Mouse (Mus musculus) retina, adult 2 months (tissue): ENCODE results near the gene Whrn.
A peak's percentile ranks its signal among the peaks of the same experiment; 100 is the strongest.

ENCODE experiments used
- DNase-seq: peaks from one replicate; pipeline ENCODE4 v3.0.0-alpha.2; 2012; ENCODE audit warnings: low read depth, low spot score

Whrn gene

GRCm38 (mm10) chr4:63382676-63383369, 113.0 kb downstream of the Whrn start:
- DNase-seq: no peak

GRCm38 (mm10) chr4:63377483-63377882, 118.3 kb downstream of the Whrn start:
- no peak for DNase-seq

- no peak for DNase-seq
Observed at GRCm38 (mm10) chr4:63375367-63375766, 120.4 kb downstream of the Whrn start.

GRCm38 (mm10) chr4:63374331-63374730, 121.5 kb downstream of the Whrn start:
- no peak for DNase-seq

GRCm38 (mm10) chr4:63373404-63373803, 122.4 kb downstream of the Whrn start:
- no peak for DNase-seq

- no peak for DNase-seq
Observed at GRCm38 (mm10) chr4:63371890-63372289, 123.9 kb downstream of the Whrn start.

- no peak for DNase-seq
Observed at GRCm38 (mm10) chr4:63370897-63371296, 124.9 kb downstream of the Whrn start.

- peak; percentile 73 for DNase-seq
Observed at GRCm38 (mm10) chr4:63368577-63368976, 127.2 kb downstream of the Whrn start.
